Mouse (Mus musculus) G1E (cell line): ENCODE measurements around the gene Arhgdig. TPM values are rescaled to one million over a fixed set of nuclear protein-coding genes. Genes with fewer than 3 reads are reported as not detected.

ENCODE experiments used
- ATAC-seq: 2 replicates; pipeline ENCODE4 v1.8.0; 2016; ENCODE audit warnings: mild to moderate bottlenecking; ENCODE audit not compliant: insufficient number of reproducible peaks, poor library complexity, low FRiP score, severe bottlenecking; ENCODE audit errors: extremely low read depth
- DNase-seq: peaks from one replicate; pipeline ENCODE4 v3.0.0; 2012; ENCODE audit warnings: low spot score
- H3K27me3 ChIP-seq: 2 replicates; pipeline ENCODE4 v1.6.1; 2012; ENCODE audit warnings: mild to moderate bottlenecking, low read length, inconsistent platforms; ENCODE audit not compliant: insufficient read depth
- H3K36me3 ChIP-seq: replicated peaks from 2 replicates; pipeline ENCODE3; 2012; ENCODE audit warnings: mild to moderate bottlenecking, inconsistent platforms
- H3K4me1 ChIP-seq: 2 replicates; pipeline ENCODE4 v1.6.1; 2012; ENCODE audit warnings: low read depth, low read length, inconsistent platforms, mixed read lengths; ENCODE audit not compliant: insufficient read depth
- H3K4me3 ChIP-seq: 2 replicates; pipeline ENCODE4 v1.5.1; 2012; ENCODE audit warnings: low read depth, mild to moderate bottlenecking, inconsistent platforms, low read length, moderate library complexity, mixed read lengths
- H3K9me3 ChIP-seq: replicated peaks from 2 replicates; pipeline ENCODE4 v1.6.1; 2012; ENCODE audit warnings: inconsistent platforms
- CTCF ChIP-seq: IDR thresholded peaks from 2 replicates; pipeline ENCODE4 v1.5.1; 2012; ENCODE audit warnings: low read depth, low read length, inconsistent platforms, mixed read lengths
- GATA1 ChIP-seq: IDR thresholded peaks from 2 replicates; pipeline ENCODE4 v1.6.1; 2012; ENCODE audit warnings: borderline replicate concordance, low read length, inconsistent platforms, mixed read lengths
- GATA2 ChIP-seq: IDR thresholded peaks from 2 replicates; pipeline ENCODE4 v1.6.1; 2012; ENCODE audit warnings: low read depth, low read length, inconsistent platforms, borderline replicate concordance
- POLR2AphosphoS5 ChIP-seq: IDR thresholded peaks from 2 replicates; pipeline ENCODE4 v1.6.1; 2012; ENCODE audit warnings: low read depth, low read length, inconsistent platforms; ENCODE audit not compliant: insufficient replicate concordance
- TAL1 ChIP-seq: conservative IDR thresholded peaks from 2 replicates; pipeline ENCODE4 v1.6.1; 2012; ENCODE audit warnings: low read depth, low read length, inconsistent platforms, mixed read lengths
- polyA plus RNA-seq: library from polyadenylated mRNA; stranded (reverse); fragments of >175 nt; gene quantifications from 2 replicates; pipeline ENCODE4 v1.2.3, GENCODE M21; 2012
- total RNA-seq, 2 experiments: library from RNA; stranded (forward) in 1 of 2; stranded (reverse) in 1 of 2; fragments of 200-1000 nt in 1 of 2; fragments of >200 nt in 1 of 2; fragmentation: Nextera tagmentation in 1 of 2; gene quantifications; 2 replicates each; pipeline ENCODE4 v1.2.3; 2014 to 2017

Arhgdig gene
- total and polyA plus RNA-seq, 3 experiments, result 5.2 to 17.6 (median 6.2) TPM

DNA sequence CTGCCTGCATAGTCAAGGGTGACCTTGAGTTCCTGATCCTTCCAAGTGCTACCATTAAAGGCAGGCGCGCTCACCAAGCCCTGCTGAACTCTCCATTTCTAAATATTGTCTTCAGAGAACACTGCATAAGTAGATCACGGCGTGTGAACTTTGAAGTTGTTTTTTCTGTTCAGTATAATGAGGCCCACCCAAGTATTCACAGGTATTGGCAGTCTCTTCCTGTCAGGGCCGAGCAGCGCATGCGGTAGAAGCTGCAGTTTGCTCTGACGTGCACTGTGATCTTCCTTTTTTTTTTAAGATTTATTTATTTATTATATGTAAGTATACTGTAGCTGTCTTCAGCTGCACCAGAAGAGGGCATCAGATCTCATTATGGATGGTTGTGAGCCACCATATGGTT, 26.8 kb upstream of the Arhgdig start:
- no peak overlapping the region for H3K4me3 ChIP-seq
- no peaks in the 10 kb centered on the region for H3K27me3 ChIP-seq
- peaks cover 57% of the 10 kb centered on the region for H3K4me1 ChIP-seq
- TF ChIP-seq GATA1 (no peak), GATA2 (no peak), TAL1 (no peak), CTCF (no peak), POLR2AphosphoS5 (no peak)
- ATAC-seq (no peak), DNase-seq (no peak)
- no peaks in the 10 kb centered on the region for H3K9me3 ChIP-seq
- H3K36me3 ChIP-seq, result peaks cover 4% of the 10 kb centered on the region

DNA sequence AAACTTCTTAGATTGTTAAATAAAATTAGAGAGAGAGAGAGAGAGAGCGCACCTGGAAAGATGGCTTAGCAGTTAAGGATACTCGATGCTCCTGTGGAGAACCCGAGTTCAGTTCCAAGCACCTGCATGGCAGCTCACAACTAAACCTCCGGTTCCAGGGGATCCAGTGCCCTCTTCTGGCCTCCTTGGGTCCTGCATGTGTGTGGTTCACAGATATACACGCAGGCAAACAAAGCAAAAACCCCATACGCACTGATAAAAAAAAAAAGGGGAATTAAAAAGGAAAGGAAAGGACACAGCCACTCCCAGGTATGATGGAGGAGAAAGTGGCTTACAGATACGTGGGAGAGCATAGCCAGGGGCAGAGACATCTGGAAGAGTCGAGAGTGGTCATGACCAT, 25.3 kb upstream of the Arhgdig start:
- no peak for ATAC-seq
- Histone ChIP-seq H3K4me3 (no peak overlapping the region), H3K9me3 (no peaks in the 10 kb centered on the region), H3K36me3 (peaks cover 4% of the 10 kb centered on the region), H3K4me1 (peaks cover 43% of the 10 kb centered on the region), H3K27me3 (no peaks in the 10 kb centered on the region)
- TF ChIP-seq GATA2, result no peak
- no peak for TF ChIP-seq TAL1
- no peak for TF ChIP-seq GATA1
- TF ChIP-seq CTCF, result no peak
- no peak for TF ChIP-seq POLR2AphosphoS5
- no peak for DNase-seq

DNA sequence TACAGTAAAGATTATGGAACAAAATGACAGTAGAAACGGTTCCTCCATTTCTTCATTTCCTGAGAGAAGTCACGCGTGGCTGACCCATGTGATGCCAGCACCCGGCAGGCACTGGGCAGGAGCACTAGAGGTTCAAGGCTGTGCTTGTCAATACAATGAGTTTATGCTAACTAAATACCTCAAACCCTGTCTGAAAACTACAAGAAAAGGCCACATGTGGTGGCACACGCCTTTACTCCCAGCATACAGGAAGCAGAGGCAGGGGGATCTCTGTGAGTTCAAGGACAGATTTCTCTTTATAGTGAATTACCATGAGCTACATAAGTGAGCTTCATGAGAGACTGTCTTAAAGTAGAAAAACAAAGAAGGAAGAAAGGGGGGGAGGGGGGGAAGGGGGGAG, 23.6 kb upstream of the Arhgdig start:
- no peak for TF ChIP-seq TAL1
- TF ChIP-seq POLR2AphosphoS5, result no peak
- no peak for TF ChIP-seq GATA1
- TF ChIP-seq GATA2, result no peak
- TF ChIP-seq CTCF, result no peak
- DNase-seq (no peak), ATAC-seq (no peak)
- Histone ChIP-seq H3K27me3 (no peaks in the 10 kb centered on the region), H3K36me3 (peaks cover 4% of the 10 kb centered on the region), H3K4me1 (peaks cover 28% of the 10 kb centered on the region), H3K9me3 (no peaks in the 10 kb centered on the region), H3K4me3 (no peak overlapping the region)

DNA sequence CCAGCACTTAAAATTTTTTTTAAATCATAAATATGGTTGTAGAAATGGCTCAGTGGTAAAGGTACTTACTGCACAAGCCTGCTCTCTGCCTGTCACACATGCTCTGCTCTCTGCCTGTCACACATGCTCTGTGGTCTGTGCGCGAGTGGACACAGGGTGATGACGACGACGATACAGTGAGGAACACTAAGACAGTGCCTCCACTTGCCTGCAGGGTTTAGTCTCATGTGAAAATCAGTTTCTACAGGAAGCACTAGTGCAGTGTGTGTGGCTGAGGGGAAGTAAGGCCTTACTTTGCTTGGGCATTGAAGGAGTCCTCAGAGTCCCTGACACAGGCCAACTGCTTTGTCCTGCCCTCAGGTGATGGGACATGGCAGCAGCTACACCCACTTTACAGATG, 22.2 kb upstream of the Arhgdig start:
- no peak for ATAC-seq
- no peak overlapping the region for H3K4me3 ChIP-seq
- peaks cover 19% of the 10 kb centered on the region for H3K4me1 ChIP-seq
- H3K9me3 ChIP-seq, result no peaks in the 10 kb centered on the region
- H3K27me3 ChIP-seq, result no peaks in the 10 kb centered on the region
- TF ChIP-seq CTCF, result no peak
- no peak for TF ChIP-seq GATA1
- no peak for TF ChIP-seq TAL1
- TF ChIP-seq GATA2, result no peak
- TF ChIP-seq POLR2AphosphoS5, result no peak
- no peak for DNase-seq
- H3K36me3 ChIP-seq, result peaks cover 9% of the 10 kb centered on the region

DNA sequence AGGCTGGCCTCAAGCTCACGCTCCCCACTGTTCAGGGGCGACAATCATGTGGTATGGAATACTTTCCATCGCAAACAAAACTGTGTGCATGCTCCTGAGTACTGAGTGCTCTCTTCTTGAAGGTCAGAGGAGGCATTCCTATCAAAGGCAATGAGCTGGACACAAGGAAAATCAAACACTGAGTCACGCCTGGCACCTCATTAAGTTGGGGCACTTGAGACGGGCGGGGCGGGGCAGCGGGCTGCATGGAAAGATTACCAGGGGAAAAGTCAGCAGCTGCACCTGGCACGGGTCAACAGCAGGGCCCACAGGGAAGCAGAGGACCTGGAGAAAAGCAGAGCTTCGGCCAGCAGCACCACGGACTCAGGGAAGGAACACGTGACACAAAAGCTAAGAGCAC, 17.6 kb upstream of the Arhgdig start:
- Histone ChIP-seq H3K27me3 (no peaks in the 10 kb centered on the region), H3K4me3 (no peak overlapping the region), H3K9me3 (no peaks in the 10 kb centered on the region), H3K4me1 (peaks cover 9% of the 10 kb centered on the region; the same call in 1 of the 2 replicates), H3K36me3 (peaks cover 15% of the 10 kb centered on the region)
- ATAC-seq (no peak), DNase-seq (no peak)
- TF ChIP-seq POLR2AphosphoS5, result no peak

DNA sequence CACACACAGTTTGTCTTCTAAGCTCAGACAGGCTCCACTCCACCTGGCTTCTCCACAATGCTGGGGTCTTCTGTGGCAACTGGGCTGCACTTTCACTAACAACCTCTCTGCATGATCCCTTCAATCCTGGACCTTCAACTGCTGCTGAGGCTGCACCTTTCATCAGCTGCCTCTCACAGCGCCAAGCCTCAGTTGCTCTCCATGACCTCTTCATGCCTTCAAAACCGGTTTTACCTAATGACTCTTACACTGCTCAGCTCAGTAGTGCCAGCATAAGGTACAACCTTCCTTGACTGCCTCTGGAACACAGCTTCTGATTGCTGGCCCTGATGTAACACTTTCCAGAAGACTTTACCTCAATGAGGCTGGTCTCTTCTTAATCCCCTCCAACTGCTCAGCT, 13.9 kb upstream of the Arhgdig start:
- Histone ChIP-seq H3K4me1 (peaks cover 5% of the 10 kb centered on the region; the same call in 1 of the 2 replicates), H3K36me3 (peaks cover 30% of the 10 kb centered on the region), H3K27me3 (no peaks in the 10 kb centered on the region), H3K9me3 (no peaks in the 10 kb centered on the region), H3K4me3 (no peak overlapping the region)
- TF ChIP-seq GATA1 (no peak), TAL1 (no peak), CTCF (no peak), POLR2AphosphoS5 (no peak), GATA2 (no peak)
- DNase-seq, result no peak
- no peak for ATAC-seq

DNA sequence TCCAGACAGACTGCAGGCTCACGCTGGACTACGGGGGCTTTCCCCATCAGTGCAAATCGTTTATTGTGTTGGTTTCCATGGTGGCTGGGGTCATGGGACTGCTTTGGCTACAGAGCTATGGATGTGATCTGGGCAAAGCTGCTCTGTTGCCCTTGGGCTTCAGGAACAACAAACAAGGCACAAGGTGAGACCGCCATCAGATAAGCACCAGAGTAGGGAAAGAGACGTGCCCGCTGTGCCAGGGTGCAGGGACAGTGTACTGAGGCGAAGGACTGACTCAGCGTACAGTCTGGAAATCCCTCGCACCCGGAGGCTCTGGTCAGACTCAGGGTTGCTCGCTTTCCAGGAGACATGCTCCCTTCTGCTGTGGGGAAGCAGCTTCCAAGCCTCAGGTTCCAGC, 5.1 kb upstream of the Arhgdig start:
- Histone ChIP-seq H3K27me3 (no peaks in the 10 kb centered on the region), H3K36me3 (peaks cover 71% of the 10 kb centered on the region), H3K4me1 (no peaks in the 10 kb centered on the region), H3K4me3 (no peak overlapping the region), H3K9me3 (no peaks in the 10 kb centered on the region)
- no peak for TF ChIP-seq TAL1
- no peak for TF ChIP-seq CTCF
- no peak for TF ChIP-seq GATA2
- no peak for TF ChIP-seq POLR2AphosphoS5
- no peak for TF ChIP-seq GATA1
- ATAC-seq (no peak), DNase-seq (no peak)
